In genomic region chr16:30595835-30596557, GRCm38 (mm10) we compare ENCODE assay signal across 12 mouse cellular contexts. TPM values are rescaled to one million over a fixed set of nuclear protein-coding genes. Genes with fewer than 3 reads are reported as not detected.
DNase-seq lines count a peak whose midpoint lies in the region; ATAC-seq lines count a peak whose summit lies in the region.
"Had no signal": no experiment of that assay in that cellular context is flagged by ENCODE, and none has a peak within 500 bp of the region (broad histone marks: within the 10 kb centered on the region; RNA-seq: fewer than 3 reads in every experiment).

No protein-coding gene starts in this region.

- H3K27me3 ChIP-seq in forebrain, embryonic 15.5 days: peaks cover 13% of the 10 kb centered on the region

- 21% methylated on average over 14 of the region's 14 CpGs for WGBS in forebrain, embryonic 15.5 days

- H3K27ac ChIP-seq in forebrain, embryonic 15.5 days (replicated peaks): peak overlapping the region; percentile 61

- no peaks in the 10 kb centered on the region for H3K36me3 ChIP-seq in forebrain, embryonic 15.5 days

- peak; percentile 58 for DNase-seq in layer of hippocampus, adult 11-12 months (ENCODE audit: low spot score)
- no peak for DNase-seq in layer of hippocampus, adult 9-10 months (ENCODE audit: low spot score)
- peak; percentile 73 to 79 for DNase-seq in right cerebral cortex, postnatal 10 days (ENCODE audit: low spot score in 2 of 2)
- DNase-seq in right cerebral cortex, postnatal 36 days (ENCODE audit: low spot score in 2 of 2): no peak
- DNase-seq in ovary, postnatal 10 days (ENCODE audit: low spot score): no peak
- no peak for DNase-seq in thymus, postnatal 0 days (ENCODE audit: low spot score)
- DNase-seq: adrenal gland, postnatal 10 days; cerebellum, adult 11 months; kidney, postnatal 4 days had no signal

- H3K9ac ChIP-seq in forebrain, embryonic 15.5 days (replicated peaks): no peak overlapping the region

- peak; percentile 60 for ATAC-seq in forebrain, embryonic 15.5 days (replicated peaks)
- ATAC-seq in megakaryocyte progenitor cell, adult 5-6 weeks (replicated peaks; ENCODE audit: poor library complexity): peak; percentile 24
- ATAC-seq: intestine, embryonic 16.5 days had no signal

- H3K9me3 ChIP-seq in forebrain, embryonic 15.5 days: no peaks in the 10 kb centered on the region

- peaks cover 45% of the 10 kb centered on the region for H3K4me1 ChIP-seq in forebrain, embryonic 15.5 days

- H3K4me2 ChIP-seq in forebrain, embryonic 15.5 days (replicated peaks): no peak overlapping the region

- no peak overlapping the region for H3K4me3 ChIP-seq in forebrain, embryonic 15.5 days

RNA-seq across cellular contexts. Expression of gene Fam43a, which starts 3.5 kb away (rescaled TPM):
- 9.9 and 10.7 TPM in 2 replicates for polyA plus RNA-seq in forebrain, embryonic 15.5 days (2015; fragmentation: Nextera tagmentation; extraction: Ambion mirVana)
- 5.5 and 6.5 TPM in 2 replicates for total RNA-seq in megakaryocyte progenitor cell, adult 5-6 weeks (2015)
- total RNA-seq in megakaryocyte progenitor cell, adult 5-6 weeks (2017): 8.8 and 11.2 TPM in 2 replicates
- 10.4 and 13.3 TPM in 2 replicates for polyA plus RNA-seq in thymus, postnatal 0 days (2015; fragmentation: Nextera tagmentation; extraction: Ambion mirVana)

RNA-seq across cellular contexts. Expression of gene Lsg1, which starts 8.6 kb away (rescaled TPM):
- polyA plus RNA-seq in forebrain, embryonic 15.5 days (2015; fragmentation: Nextera tagmentation; extraction: Ambion mirVana): 56.2 and 59.4 TPM in 2 replicates
- 36.4 and 42.8 TPM in 2 replicates for total RNA-seq in megakaryocyte progenitor cell, adult 5-6 weeks (2015)
- total RNA-seq in megakaryocyte progenitor cell, adult 5-6 weeks (2017): 69.8 and 74.7 TPM in 2 replicates
- 67.2 and 68.2 TPM in 2 replicates for polyA plus RNA-seq in thymus, postnatal 0 days (2015; fragmentation: Nextera tagmentation; extraction: Ambion mirVana)

RNA-seq across cellular contexts. Expression of gene Tmem44, which starts 45.4 kb away (rescaled TPM):
- polyA plus RNA-seq in forebrain, embryonic 15.5 days (2015; fragmentation: Nextera tagmentation; extraction: Ambion mirVana): 89.0 and 89.6 TPM in 2 replicates
- total RNA-seq in megakaryocyte progenitor cell, adult 5-6 weeks (2015): 0.27 TPM in 1 of 2 replicates, not detected in the other
- total RNA-seq in megakaryocyte progenitor cell, adult 5-6 weeks (2017): 0.12 and 0.51 TPM in 2 replicates
- polyA plus RNA-seq in thymus, postnatal 0 days (2015; fragmentation: Nextera tagmentation; extraction: Ambion mirVana): 2.1 and 2.2 TPM in 2 replicates

Comparison
In these comparisons a context has a peak if more than half of its experiments do, and no peak if none do; other contexts are left out.
1. DNase-seq: peak in layer of hippocampus, adult 11-12 months (single experiment) and right cerebral cortex, postnatal 10 days (2 of 2); none in layer of hippocampus, adult 9-10 months (single experiment), right cerebral cortex, postnatal 36 days (0 of 2), ovary, postnatal 10 days (single experiment) and thymus, postnatal 0 days (single experiment).
2. RNA of gene Tmem44, which starts 45.4 kb away (polyA plus RNA-seq): 89.0 to 89.6 TPM in forebrain, embryonic 15.5 days; 2.1 to 2.2 TPM in thymus, postnatal 0 days; every median in the first group is over 10 times any median in the second.